Mouse (Mus musculus): Measurements from ENCODE around the gene Rbp1. TPM values are rescaled to one million over a fixed set of nuclear protein-coding genes. Genes with fewer than 3 reads are reported as not detected.

Rbp1 gene
- total RNA-seq (2022) = 1 to 10 TPM; 4.9 to 6.4 (median 5.8) TPM

DNA sequence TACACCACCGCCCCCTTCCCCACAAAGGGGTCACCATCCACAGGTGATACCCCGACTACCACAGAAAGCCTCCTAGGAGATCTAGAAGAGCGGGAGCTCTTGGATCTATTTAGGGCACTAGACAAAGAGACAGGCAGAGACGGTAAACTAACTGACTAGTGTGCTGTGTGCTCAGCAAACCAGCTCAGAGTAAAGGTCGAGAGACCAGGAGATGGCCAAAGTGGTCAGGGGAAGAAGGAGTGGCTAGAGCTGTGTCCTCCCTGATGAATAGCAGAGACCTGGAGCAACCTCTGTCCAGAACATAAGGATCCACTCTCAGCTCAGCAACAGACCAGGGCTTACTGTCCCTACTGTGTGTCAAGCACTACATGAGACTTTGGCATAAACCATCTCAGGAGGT is at the start of gene Rbp1:
Rbp1 (plus strand) TSS at position 306 of the 400 bp plus-strand sequence.
- DNase-seq (ENCODE audit: low spot score in 2 of 2) = no peak

GRCm38 (mm10) chr9:98373358-98373757 is 49.4 kb upstream of the Rbp1 start:
- DNase-seq (ENCODE audit: low spot score in 2 of 2) = no peak

DNA sequence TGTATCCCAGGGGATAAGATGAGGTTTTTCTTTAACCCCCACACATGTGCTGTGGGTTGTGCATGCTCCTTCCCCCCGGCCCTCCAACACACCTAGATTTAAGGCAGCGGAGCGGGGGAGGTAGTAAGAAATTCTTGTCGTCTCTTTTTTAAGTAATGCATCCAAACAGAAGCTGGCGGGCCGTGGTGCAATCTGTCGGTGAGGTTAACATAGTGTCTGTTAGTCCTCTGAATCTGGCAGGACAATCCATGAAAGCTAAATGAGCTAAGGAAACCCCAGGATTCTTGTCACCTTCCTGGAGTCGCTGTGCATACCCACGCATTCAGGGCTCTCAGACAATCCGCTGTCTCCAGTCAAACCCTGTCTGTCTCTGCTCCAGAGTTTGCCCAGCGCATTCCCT is 47.9 kb upstream of the Rbp1 start:
- peak in 1 of 2 experiments; percentile 47 for DNase-seq (ENCODE audit: low spot score in 2 of 2)

DNA sequence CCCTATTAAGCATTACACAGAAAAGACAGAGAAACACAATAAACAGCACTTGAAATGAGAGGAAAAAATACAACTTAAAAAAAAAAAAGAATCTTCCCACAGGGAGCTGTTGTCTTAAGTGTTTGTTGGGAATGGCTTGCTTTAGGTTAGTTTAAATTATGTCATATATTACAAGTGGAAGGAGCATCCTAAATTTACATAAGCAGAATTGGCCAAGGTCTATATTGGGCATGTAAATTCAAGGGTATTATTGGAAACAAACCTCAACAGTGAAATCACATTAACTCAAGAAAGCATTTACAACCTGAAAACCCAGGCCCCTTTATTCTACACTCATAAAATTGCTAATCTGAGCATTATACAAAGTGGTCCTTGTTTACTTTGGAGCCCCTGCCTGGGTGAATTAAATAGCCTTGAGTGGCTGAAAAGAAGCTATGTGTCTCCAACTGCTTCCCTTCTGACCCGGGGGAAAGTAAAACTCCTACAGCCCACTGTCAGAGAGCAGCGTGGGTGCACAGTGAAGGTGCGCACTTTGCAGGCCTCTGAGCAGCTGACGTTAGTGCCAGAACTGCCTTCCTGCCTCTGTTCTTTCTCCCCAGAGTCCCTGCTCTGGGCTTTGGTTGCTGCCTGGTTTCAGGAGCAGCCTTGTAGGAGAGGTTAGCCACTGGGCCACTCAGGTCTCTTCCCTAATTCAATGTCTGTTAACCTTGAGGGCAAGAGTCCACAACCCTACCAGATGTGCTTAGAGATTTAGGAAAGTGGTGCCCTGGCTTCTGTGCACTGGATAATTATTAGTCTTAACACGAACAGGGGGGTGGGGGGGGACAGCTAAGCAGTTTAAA is 47.2 kb upstream of the Rbp1 start:
- no peak for DNase-seq (ENCODE audit: low spot score in 2 of 2)

GRCm38 (mm10) chr9:98379736-98380135 is 43.0 kb upstream of the Rbp1 start:
- no peak for DNase-seq (ENCODE audit: low spot score in 2 of 2)

DNA sequence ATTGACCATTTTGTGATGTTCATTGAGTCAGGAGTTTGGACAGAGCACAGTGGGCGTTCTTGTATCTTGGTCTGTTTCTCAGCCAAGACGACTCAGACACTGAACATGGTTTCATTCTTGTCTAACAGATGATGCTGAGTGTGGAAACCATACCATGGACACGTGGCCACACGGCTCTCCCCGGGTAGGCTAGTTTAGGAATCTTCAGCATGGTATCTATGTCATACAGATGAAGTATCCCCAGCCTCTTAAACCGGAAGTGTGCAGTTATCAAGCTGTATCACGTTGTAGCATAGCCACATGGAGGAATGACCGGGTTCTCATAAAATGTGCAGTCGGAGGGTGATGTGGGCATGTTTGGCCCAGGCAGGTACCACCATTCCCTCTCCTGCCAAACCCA is 42.2 kb upstream of the Rbp1 start:
- DNase-seq (ENCODE audit: low spot score in 2 of 2) = no peak

DNA sequence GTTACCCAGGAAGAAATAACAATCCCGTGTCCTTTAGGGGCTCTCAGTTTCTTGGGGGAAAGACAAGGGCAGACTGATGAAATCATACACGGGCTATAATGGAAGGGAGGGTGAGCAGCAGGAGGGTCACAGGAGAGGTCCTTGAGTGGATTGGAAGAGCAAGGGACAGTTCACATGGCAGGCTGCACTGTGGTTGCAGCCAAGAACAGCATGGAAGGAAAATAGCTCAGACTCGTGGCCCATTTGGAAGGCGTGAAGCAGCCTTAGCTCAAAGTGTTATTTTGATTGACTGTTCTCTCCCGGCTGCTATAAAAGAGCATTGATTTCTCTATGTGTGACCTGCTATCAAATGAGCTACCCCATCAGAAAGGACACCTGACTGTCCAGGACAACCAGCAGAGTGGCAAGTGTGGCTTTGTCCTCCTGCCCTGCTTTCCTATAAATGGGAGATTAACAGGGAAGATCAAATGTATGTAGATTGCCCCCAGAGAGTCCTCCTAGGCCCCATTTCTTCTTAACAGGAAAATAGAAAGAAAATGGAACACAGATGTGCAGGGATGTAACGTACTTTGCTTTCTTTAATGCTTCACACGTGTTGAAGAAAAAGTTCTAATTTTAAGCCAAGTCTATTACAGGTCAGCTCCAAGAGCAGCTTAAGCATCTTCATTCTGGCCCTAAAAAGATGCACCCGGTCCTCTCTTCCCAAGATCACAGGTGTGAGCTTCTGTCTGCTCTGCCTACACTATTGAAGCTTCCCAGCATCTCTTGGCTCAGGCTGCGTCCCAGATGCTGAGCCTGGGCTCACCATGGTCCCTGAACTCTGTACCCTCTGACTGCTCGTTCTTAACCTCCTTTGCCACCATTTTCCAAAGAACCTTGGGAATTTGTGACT is 34.8 kb upstream of the Rbp1 start:
- no peak for DNase-seq (ENCODE audit: low spot score in 2 of 2)

DNA sequence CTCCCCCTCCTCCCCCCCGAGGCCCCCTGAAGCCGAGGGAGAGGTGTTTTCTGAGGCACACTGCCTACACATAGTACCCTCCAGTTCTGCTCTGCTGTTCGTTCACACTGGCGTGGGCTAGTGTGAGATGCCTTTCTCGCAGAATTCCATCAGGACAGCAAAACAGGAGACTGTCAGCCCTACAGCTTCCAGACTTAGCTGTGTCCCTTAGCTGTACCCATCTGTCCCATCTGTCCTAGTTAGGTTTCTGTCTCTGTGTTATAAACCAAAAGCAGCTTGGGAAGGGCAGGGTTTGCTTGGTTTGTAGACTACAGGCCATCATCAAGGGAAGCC is 34.2 kb upstream of the Rbp1 start:
- peak in 1 of 2 experiments; percentile 82 for DNase-seq (ENCODE audit: low spot score in 2 of 2)

GRCm38 (mm10) chr9:98393496-98393895 is 29.3 kb upstream of the Rbp1 start:
- no peak for DNase-seq (ENCODE audit: low spot score in 2 of 2)

DNA sequence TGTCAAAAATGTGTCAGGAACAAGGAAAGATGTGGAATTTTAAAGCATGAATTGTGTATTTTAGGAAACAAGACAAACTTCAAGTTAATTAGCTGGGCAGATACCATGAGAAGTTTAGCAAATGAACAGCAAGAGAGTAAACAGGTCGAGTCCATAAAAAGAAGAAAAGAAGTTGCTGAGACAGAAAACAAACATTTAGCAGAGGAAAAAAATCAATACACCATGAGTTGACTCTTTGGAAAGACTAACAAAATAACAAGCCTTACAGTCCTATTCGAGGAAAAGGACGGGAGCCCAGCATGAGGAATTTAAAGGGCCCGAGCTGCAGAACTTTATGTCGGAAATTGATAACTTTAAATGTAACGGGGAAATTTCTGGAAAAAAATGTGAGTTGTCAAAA is 25.6 kb upstream of the Rbp1 start:
- DNase-seq (ENCODE audit: low spot score in 2 of 2) = no peak

DNA sequence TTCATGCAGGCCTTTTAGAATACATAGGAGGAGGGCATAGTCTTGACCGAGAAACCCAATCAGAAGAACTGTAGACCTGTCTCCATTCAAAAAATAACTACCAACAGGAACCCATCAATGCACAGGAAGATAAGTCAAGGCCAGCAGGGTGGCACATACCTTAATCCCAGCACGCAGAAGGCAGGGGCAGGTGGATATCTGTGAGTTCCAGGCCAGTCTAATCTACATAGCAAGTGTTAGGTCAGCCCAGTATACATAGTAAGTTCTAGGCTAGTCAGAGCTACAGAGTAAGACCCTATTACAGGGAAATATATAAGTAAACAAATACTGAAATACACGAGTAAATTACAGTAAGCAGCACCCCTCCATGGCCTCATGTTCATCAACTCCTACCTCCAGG is 24.9 kb upstream of the Rbp1 start:
- no peak for DNase-seq (ENCODE audit: low spot score in 2 of 2)

GRCm38 (mm10) chr9:98400185-98400894 is 22.4 kb upstream of the Rbp1 start:
- DNase-seq (ENCODE audit: low spot score in 2 of 2) = peak; percentile 38 to 74

DNA sequence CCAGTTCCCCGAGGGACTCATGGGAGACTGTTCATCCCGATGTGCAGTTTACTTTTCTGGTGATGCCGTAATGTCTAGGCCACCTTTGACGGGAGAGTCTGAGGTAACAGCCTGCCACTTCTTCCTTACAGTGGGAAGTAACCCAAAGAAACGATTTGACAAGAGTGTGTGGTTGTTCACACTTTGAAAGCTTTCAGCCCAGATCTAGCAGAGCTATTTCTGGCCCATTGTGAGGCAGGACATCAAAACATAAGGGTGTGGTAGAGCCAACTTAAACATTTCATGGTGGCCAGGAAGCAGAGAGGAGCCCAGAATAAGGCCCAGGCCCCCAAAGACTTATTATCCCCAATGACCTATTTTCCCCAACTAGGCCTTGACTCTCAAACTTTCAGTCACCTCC is 21.1 kb upstream of the Rbp1 start:
- DNase-seq (ENCODE audit: low spot score in 2 of 2) = no peak

GRCm38 (mm10) chr9:98407771-98408170 is 15.0 kb upstream of the Rbp1 start:
- no peak for DNase-seq (ENCODE audit: low spot score in 2 of 2)

GRCm38 (mm10) chr9:98409137-98409536 is 13.6 kb upstream of the Rbp1 start:
- peak; percentile 28 to 72 for DNase-seq (ENCODE audit: low spot score in 2 of 2)

DNA sequence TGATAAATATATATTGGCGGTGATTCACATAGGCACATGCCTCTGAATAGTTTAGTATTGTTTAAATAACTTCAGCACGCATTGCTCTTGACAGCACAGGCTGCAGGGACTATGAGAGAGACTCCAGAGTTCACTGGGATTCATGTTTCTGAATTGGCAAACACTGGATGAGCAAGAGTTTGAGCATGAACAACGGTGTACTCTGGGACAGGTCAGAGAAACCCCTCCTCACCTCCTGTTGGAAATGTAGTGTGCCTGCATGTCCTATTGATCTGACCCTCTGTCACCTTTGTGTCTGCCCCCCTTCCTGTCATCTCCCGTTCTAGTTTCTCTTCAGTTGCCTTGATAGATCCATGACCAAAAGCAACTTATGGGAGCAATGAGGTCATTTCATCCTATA is 7.3 kb upstream of the Rbp1 start:
- DNase-seq (ENCODE audit: low spot score in 2 of 2) = no peak

DNA sequence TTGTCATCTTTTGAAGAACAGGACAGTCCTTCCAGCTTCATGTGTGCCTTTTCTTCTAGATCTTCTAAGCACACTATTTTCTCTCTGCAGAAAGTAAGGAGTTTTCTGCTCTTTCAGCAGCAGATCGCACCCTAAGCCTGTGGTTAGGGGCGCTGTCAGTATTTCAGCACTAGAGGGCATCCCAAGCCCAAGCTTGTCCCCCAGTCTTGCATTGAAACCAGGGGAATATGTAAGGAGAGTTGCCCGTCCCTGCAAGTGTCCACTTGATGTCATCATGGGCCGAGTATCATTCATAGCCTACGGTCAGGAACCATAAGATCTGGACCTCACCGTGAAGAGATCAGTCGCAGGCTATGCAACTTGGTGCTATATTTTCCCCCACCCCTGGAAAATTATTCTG is 4.8 kb upstream of the Rbp1 start:
- no peak for DNase-seq (ENCODE audit: low spot score in 2 of 2)

DNA sequence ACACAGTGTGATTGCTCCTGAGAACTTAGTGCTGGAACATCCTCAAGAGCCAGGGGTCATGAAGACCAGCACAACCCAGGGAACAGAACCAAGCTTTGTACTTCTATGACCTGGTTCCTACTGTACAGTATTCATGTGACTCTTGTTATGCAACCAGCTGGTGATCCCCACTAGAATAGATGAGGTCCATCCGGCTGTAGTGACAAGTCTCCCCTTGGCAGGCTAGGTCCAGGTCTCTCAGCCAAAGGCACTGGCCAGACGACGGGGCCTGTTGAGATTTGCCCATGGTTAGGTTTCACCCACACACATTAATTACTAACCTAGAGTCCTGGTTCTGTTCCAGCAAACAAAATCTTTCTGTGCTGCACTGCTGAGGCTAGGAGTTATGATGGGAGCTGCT is 4.4 kb upstream of the Rbp1 start:
- DNase-seq (ENCODE audit: low spot score in 2 of 2) = no peak

DNA sequence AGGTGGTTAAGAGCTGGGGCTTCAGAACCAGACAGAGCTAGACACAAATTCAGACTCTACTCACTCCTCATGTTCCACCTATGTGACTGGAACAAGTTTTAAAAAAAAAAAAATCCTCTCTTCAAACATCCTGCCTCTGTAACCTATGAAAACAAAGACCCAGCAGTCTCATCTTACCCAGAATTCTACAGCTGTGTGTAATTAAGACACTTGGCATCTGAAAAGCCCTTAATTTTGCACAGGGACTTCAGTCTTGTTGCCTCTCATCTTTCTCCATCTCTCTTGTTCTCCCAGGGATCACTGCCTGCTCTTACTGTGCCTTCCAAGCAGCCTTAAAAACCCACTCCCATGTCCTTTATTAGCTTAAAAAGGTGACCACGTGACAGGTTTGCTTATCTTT is 2.1 kb upstream of the Rbp1 start:
- DNase-seq (ENCODE audit: low spot score in 2 of 2) = no peak

GRCm38 (mm10) chr9:98421903-98422302 is 858 bp upstream of the Rbp1 start:
- no peak for DNase-seq (ENCODE audit: low spot score in 2 of 2)

DNA sequence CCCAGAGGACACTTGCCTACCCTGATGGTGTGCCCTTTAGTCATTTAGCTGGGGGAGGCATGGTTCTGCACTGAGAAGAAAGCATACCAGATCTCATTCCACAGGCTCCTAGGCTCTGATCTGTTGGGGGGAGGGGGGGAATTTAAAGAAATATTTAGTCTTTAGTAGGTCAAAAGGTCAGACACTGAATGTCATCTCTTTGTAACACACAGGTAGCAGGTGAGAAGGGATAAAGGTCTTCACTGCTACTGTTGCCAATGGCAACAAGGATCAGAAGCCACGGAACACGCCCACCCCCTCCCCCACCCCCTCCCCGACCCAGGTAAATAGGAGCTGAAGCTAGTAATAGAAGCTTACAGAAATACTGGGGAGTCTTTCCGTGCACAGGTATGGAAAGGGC is 930 bp downstream of the Rbp1 start:
- no peak for DNase-seq (ENCODE audit: low spot score in 2 of 2)

DNA sequence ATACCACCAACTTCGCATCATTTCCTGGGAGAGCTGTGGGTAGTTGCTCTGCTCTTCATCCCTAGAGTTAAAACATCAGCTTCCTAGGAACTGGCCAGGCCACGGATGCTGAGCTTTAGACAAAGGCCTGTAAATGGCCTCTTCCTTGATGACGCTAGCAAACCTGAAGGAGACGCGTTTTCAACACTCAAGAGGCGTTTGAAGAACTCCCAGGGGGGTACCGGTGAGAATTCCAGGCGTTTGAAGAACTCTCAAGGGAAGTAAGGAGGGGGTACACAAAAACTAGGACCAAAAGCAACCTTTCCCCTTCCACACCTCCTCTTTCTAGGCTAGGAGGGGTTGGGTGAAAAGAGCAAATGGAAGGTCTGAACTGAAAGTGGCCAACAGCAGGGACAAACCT is 1.5 kb downstream of the Rbp1 start:
- no peak for DNase-seq (ENCODE audit: low spot score in 2 of 2)
